Mouse (Mus musculus): ENCODE measurements around the gene Pla2g7. TPM values are rescaled to one million over a fixed set of nuclear protein-coding genes. Genes with fewer than 3 reads are reported as not detected.

The Pla2g7 gene
- polyA plus RNA-seq, 1 experiment from 2014 or later = 17.5 TPM

DNA sequence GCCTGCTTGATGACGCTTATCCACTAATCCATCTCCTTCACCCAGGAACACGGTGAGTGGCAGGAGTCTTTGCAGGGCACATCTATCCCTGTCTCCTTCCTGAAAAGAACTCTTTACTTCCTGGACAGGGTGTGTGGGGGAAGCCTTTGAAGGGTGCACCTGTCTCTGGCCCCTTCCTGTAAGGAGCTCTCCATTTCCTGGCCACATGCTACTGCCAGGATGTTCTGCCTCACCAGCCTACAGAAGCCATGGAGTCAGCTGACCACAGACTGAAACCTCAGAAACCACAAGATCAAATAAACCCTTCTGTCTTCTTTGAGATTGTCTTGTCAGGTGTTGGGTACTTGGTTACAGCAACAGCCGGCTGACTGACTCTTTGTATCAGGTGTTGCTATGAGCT lies 77.2 kb downstream of the Pla2g7 start:
- WGBS = 91% methylated on average over 3 of the region's 3 CpGs
- Histone ChIP-seq H3K4me2 (ENCODE audit: low read depth, low read length) (no peak overlapping the region), H3K27me3 (replicated peaks; ENCODE audit: control insufficient read depth, insufficient read depth, low read length) (no peaks in the 10 kb centered on the region), H3K4me1 (ENCODE audit: control insufficient read depth, insufficient read depth, low read length) (no peaks in the 10 kb centered on the region), H3K4me3 (ENCODE audit: low read depth, low read length) (no peak overlapping the region), H3K27ac (replicated peaks; ENCODE audit: low read depth, low read length) (no peak overlapping the region), H3K36me3 (ENCODE audit: control insufficient read depth, insufficient read depth, low read length) (peaks cover 39% of the 10 kb centered on the region), H3K9ac (ENCODE audit: low read depth, low read length) (no peak overlapping the region), H3K9me3 (ENCODE audit: control insufficient read depth, low read length) (no peaks in the 10 kb centered on the region)
- DNase-seq (ENCODE audit: low spot score) (no peak), ATAC-seq (ENCODE audit: low read depth) (no peak)

DNA sequence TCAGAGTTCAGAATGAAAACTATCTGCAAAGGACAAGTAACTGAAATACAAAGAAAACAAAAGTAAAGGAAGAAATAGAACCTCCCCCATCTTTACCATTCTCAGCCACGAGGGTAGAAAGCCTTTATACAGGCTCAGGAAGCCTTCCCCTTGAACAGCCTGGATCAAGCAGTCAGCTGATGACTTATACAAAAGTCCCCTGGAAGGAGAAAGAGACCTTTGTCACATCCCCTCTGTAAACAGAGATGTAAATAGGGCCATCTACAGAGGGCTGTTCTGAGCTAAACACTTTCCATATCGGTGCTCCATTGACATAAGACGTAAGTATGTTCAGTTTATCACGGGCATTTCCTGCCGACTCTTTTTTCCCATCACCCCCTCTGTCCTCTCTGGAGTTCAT lies 79.0 kb downstream of the Pla2g7 start:
- WGBS = 58% methylated on average over 5 of the region's 5 CpGs
- Histone ChIP-seq H3K36me3 (ENCODE audit: control insufficient read depth, insufficient read depth, low read length) (peaks cover 53% of the 10 kb centered on the region), H3K4me3 (ENCODE audit: low read depth, low read length) (no peak overlapping the region), H3K4me2 (ENCODE audit: low read depth, low read length) (no peak overlapping the region), H3K27me3 (replicated peaks; ENCODE audit: control insufficient read depth, insufficient read depth, low read length) (no peaks in the 10 kb centered on the region), H3K4me1 (ENCODE audit: control insufficient read depth, insufficient read depth, low read length) (no peaks in the 10 kb centered on the region), H3K9ac (ENCODE audit: low read depth, low read length) (no peak overlapping the region), H3K27ac (replicated peaks; ENCODE audit: low read depth, low read length) (no peak overlapping the region), H3K9me3 (ENCODE audit: control insufficient read depth, low read length) (no peaks in the 10 kb centered on the region)
- no peak for DNase-seq (ENCODE audit: low spot score)
- no peak for ATAC-seq (ENCODE audit: low read depth)

DNA sequence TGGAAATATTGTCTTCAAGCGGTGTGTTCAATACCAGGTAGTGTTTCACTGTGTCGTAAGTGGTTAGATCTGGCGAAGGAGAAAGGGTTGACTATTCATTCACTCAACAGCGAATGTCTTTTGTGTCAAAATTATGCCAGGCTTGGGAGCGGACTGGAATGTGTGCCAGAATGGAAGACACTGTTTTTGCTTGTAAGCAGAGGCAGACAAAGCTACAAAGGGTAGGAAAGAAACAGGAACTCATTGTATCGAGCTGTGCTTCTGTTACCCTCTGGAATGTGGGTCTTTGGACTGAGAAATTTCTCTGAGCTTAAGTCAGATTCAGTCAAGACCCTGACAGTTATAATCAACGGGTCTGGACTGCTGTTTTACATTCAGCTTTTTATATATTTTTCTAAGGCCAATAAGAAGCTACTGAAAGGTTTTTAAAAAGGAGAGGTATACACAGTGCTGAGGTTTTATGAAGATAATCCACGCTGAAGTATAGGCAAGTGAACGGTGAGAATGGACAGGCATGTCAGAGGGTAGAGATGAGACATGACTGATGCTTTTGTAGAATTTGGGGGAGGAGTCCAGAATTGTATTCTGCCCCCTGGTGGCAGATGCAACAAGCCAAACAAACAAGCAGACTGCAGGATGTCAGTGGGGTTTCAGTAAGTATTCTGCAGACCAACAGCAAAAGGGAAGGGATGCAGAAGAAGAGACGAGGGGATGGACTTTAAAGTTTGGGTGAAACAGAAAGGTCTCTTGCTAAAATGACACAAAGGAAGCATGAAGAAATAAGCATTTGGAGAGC lies 81.9 kb downstream of the Pla2g7 start:
- Histone ChIP-seq H3K36me3 (ENCODE audit: control insufficient read depth, insufficient read depth, low read length) (peaks cover 54% of the 10 kb centered on the region), H3K9me3 (ENCODE audit: control insufficient read depth, low read length) (no peaks in the 10 kb centered on the region), H3K4me3 (ENCODE audit: low read depth, low read length) (no peak overlapping the region), H3K4me1 (ENCODE audit: control insufficient read depth, insufficient read depth, low read length) (no peaks in the 10 kb centered on the region), H3K4me2 (ENCODE audit: low read depth, low read length) (no peak overlapping the region), H3K9ac (ENCODE audit: low read depth, low read length) (no peak overlapping the region), H3K27me3 (replicated peaks; ENCODE audit: control insufficient read depth, insufficient read depth, low read length) (no peaks in the 10 kb centered on the region), H3K27ac (replicated peaks; ENCODE audit: low read depth, low read length) (no peak overlapping the region)
- DNase-seq (ENCODE audit: low spot score) (no peak), ATAC-seq (ENCODE audit: low read depth) (no peak)
- WGBS = 71% methylated on average over 10 of the region's 10 CpGs

DNA sequence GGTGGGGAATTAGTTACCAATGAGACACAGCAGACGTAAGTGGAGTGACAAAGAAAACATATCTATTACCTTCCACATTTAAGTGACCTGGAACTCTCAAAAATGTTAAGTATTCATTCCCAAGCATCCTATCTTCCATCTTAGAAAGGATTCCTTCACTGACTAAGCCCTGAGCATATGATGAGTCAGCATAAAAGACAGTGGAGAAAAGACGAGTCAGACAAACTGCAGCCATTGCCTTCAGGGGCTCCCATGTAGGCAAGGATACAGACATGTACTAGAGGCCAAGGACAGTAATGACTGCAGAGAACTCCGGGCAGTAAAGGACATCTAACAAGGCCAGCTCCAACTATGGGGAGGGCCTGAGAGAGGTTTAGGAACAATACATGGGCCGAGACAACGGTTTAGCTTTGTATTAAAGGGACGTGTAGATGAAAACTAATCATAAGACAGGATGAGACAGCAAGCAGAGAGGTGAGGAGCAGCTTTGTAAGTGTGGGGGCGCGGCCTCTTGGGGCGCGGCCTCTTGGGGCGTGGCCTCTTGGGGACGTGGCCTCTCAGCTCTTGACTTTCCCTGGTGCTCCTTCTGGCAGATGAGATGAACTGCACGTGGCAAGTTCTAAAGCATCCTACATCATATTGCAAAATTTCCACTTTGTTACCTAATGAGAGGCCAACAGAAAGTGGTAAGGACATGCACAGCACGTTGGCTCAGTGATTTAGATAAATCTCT lies 83.6 kb downstream of the Pla2g7 start:
- Histone ChIP-seq H3K9ac (ENCODE audit: low read depth, low read length) (no peak overlapping the region), H3K4me3 (ENCODE audit: low read depth, low read length) (no peak overlapping the region), H3K27me3 (replicated peaks; ENCODE audit: control insufficient read depth, insufficient read depth, low read length) (no peaks in the 10 kb centered on the region), H3K4me2 (ENCODE audit: low read depth, low read length) (no peak overlapping the region), H3K4me1 (ENCODE audit: control insufficient read depth, insufficient read depth, low read length) (no peaks in the 10 kb centered on the region), H3K27ac (replicated peaks; ENCODE audit: low read depth, low read length) (no peak overlapping the region), H3K36me3 (ENCODE audit: control insufficient read depth, insufficient read depth, low read length) (peaks cover 57% of the 10 kb centered on the region), H3K9me3 (ENCODE audit: control insufficient read depth, low read length) (no peaks in the 10 kb centered on the region)
- 71% methylated on average over 14 of the region's 14 CpGs for WGBS
- DNase-seq (ENCODE audit: low spot score) (no peak), ATAC-seq (ENCODE audit: low read depth) (no peak)

Other genes with a start within 250 kb of the Pla2g7 start
- gene Adgrf5, start 207.6 kb upstream of the Pla2g7 start, polyA plus RNA-seq (2014; fragmentation: Nextera tagmentation; extraction: Ambion mirVana) = 10.9 and 13.0 TPM in 2 replicates
- 0.38 and 0.45 TPM in 2 replicates for gene Mep1a, start 65.3 kb upstream of the Pla2g7 start, polyA plus RNA-seq (2014; fragmentation: Nextera tagmentation; extraction: Ambion mirVana)
- 0.60 TPM in 1 of 2 replicates, not detected in the other for gene Ankrd66, start 24.5 kb upstream of the Pla2g7 start, polyA plus RNA-seq (2014; fragmentation: Nextera tagmentation; extraction: Ambion mirVana)
- 0.04 TPM in 1 of 2 replicates, not detected in the other for gene Tdrd6, start 62.2 kb downstream of the Pla2g7 start, polyA plus RNA-seq (2014; fragmentation: Nextera tagmentation; extraction: Ambion mirVana)
- gene Slc25a27, start 99.1 kb downstream of the Pla2g7 start, polyA plus RNA-seq (2014; fragmentation: Nextera tagmentation; extraction: Ambion mirVana) = 14.8 and 18.1 TPM in 2 replicates
- gene Cyp39a1, start 99.3 kb downstream of the Pla2g7 start, polyA plus RNA-seq (2014; fragmentation: Nextera tagmentation; extraction: Ambion mirVana) = 19.6 and 23.3 TPM in 2 replicates
- 6.3 and 8.4 TPM in 2 replicates for gene Rcan2, start 233.3 kb downstream of the Pla2g7 start, polyA plus RNA-seq (2014; fragmentation: Nextera tagmentation; extraction: Ambion mirVana)

Measured in embryonic facial prominence, embryonic 14.5 days (tissue).